Mouse (Mus musculus): ENCODE measurements around the gene Gna12. TPM values are rescaled to one million over a fixed set of nuclear protein-coding genes. Genes with fewer than 3 reads are reported as not detected.

Gene Gna12
- total and polyA plus RNA-seq, 3 experiments = 117 to 136 (median 118) TPM

- peak in 1 of 2 experiments; percentile 29 for DNase-seq
- peak overlapping the region; percentile 87 for H3K27ac ChIP-seq
- H3K36me3 ChIP-seq (ENCODE audit: control insufficient read depth, insufficient read depth, low read length) = peaks cover 40% of the 10 kb centered on the region
- TF ChIP-seq CTCF (IDR thresholded peaks at IDR 0.05) = no peak
- TF ChIP-seq POLR2A (IDR thresholded peaks at IDR 0.05; ENCODE audit: insufficient read depth, low read depth, low read length) = no peak
- 0 out of 2 replicates have a peak, but pooled peaks have one; percentile 21 for TF ChIP-seq EP300 (IDR thresholded peaks at IDR 0.05; ENCODE audit: insufficient read depth, low read depth, low read length)
- H3K4me1 ChIP-seq (ENCODE audit: control insufficient read depth, insufficient read depth, low read length) = peaks cover 28% of the 10 kb centered on the region
- 11% methylated on average over 1 of the region's 1 CpGs for WGBS
- H3K4me3 ChIP-seq = no peak overlapping the region
- H3K9ac ChIP-seq (ENCODE audit: low read depth, low read length) = 0 out of 2 replicates have a peak overlapping the region, but pooled peaks have one; percentile 2
- no peaks in the 10 kb centered on the region for H3K27me3 ChIP-seq (ENCODE audit: control insufficient read depth, insufficient read depth, low read length)
- peaks cover 14% of the 10 kb centered on the region for H3K79me2 ChIP-seq (replicated peaks; ENCODE audit: control insufficient read depth, insufficient read depth, low read length)
- intact Hi-C loops (cut with DNase I) = loop anchor here (5.0 to 10.0 kb wide), 3 partner anchors 34 to 182 kb away; partner anchors contain the start of gene Ttyh3
Measured at GRCm38 (mm10) chr5:140826796-140827195, 3.4 kb downstream of the Gna12 start.

DNA sequence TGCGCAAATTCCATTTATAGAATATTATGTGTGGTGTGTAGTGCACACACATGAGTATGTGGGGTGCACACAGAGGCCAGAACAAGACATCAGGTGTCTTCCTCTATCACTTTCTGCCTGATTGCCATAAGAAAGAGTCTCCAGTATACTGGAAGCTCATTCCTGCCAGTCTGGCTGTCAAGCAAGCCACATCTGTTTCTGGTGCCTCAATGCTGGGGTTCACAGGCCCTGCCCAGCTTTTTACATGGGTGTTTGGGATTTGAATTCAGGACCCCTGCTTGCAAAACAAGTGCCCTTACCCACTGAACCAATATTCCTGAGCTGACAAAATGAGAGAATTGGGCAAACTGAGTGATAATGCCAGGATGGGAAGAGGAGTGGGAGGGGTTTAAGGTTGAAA lies 4.1 kb downstream of the Gna12 start:
- no peak for DNase-seq
- H3K9ac ChIP-seq (ENCODE audit: low read depth, low read length) = no peak overlapping the region
- H3K4me3 ChIP-seq = no peak overlapping the region
- peaks cover 43% of the 10 kb centered on the region for H3K36me3 ChIP-seq (ENCODE audit: control insufficient read depth, insufficient read depth, low read length)
- no peak for TF ChIP-seq POLR2A (IDR thresholded peaks at IDR 0.05; ENCODE audit: insufficient read depth, low read depth, low read length)
- TF ChIP-seq CTCF (IDR thresholded peaks at IDR 0.05) = no peak
- TF ChIP-seq EP300 (IDR thresholded peaks at IDR 0.05; ENCODE audit: insufficient read depth, low read depth, low read length) = no peak
- H3K27me3 ChIP-seq (ENCODE audit: control insufficient read depth, insufficient read depth, low read length) = no peaks in the 10 kb centered on the region
- H3K4me1 ChIP-seq (ENCODE audit: control insufficient read depth, insufficient read depth, low read length) = peaks cover 30% of the 10 kb centered on the region
- no peak overlapping the region; the same call in 1 of the 2 replicates for H3K27ac ChIP-seq
- 97% methylated on average over 1 of the region's 1 CpGs for WGBS
- H3K79me2 ChIP-seq (replicated peaks; ENCODE audit: control insufficient read depth, insufficient read depth, low read length) = peaks cover 17% of the 10 kb centered on the region
- intact Hi-C loops (cut with DNase I) = loop anchor here (5.0 to 10.0 kb wide), 3 partner anchors 34 to 181 kb away; partner anchors contain the start of gene Ttyh3

DNA sequence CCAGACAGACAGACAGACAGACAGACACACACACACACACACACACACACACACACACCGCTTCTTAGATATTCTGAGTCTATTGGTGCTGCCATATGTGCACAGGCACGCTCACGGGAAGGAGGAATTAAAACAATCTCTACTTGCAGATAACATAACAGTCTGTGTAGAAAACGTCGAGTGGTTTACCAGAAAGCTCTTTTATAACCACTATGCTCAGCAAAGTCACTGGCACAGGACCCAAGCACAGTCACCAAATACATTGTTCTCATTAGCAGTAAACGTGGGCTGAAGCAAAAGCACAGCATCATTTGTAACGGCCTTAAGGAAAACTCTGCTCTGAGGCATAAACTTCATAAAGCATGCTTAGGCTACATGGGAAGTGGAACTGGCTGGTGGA lies 6.1 kb downstream of the Gna12 start:
- DNase-seq = no peak
- Histone ChIP-seq H3K27me3 (ENCODE audit: control insufficient read depth, insufficient read depth, low read length) (no peaks in the 10 kb centered on the region), H3K4me3 (no peak overlapping the region), H3K9ac (ENCODE audit: low read depth, low read length) (no peak overlapping the region), H3K36me3 (ENCODE audit: control insufficient read depth, insufficient read depth, low read length) (peaks cover 43% of the 10 kb centered on the region), H3K4me1 (ENCODE audit: control insufficient read depth, insufficient read depth, low read length) (peaks cover 31% of the 10 kb centered on the region), H3K79me2 (replicated peaks; ENCODE audit: control insufficient read depth, insufficient read depth, low read length) (peaks cover 16% of the 10 kb centered on the region), H3K27ac (no peak overlapping the region)
- TF ChIP-seq POLR2A (IDR thresholded peaks at IDR 0.05; ENCODE audit: insufficient read depth, low read depth, low read length) (no peak), EP300 (IDR thresholded peaks at IDR 0.05; ENCODE audit: insufficient read depth, low read depth, low read length) (no peak), CTCF (IDR thresholded peaks at IDR 0.05) (no peak)
- WGBS = 22% methylated on average over 7 of the region's 7 CpGs
- intact Hi-C loops (cut with DNase I) = loop anchor here (10.0 kb wide), 1 partner anchor 179 kb away; the partner anchor contains the start of gene Ttyh3

DNA sequence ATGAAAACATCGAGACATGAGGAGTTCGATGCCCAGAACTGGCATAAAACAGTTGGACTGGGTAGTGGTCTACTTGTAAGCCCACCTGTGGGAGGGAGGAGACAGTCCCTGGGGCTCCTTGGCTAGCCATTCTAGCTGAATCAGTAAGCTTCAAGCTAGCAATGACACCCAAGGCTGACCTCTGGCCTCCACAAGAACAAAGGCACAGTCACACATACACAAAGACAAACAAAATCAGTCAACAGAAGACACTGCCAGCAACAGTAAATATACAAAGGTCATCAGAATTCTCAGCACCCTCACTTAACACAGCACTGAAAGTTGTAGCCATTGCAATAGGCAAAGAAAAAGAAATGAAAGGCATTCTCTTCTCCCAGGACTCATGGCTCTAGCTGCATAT lies 6.8 kb downstream of the Gna12 start:
- Histone ChIP-seq H3K4me3 (no peak overlapping the region), H3K27ac (no peak overlapping the region), H3K36me3 (ENCODE audit: control insufficient read depth, insufficient read depth, low read length) (peaks cover 37% of the 10 kb centered on the region), H3K27me3 (ENCODE audit: control insufficient read depth, insufficient read depth, low read length) (no peaks in the 10 kb centered on the region), H3K4me1 (ENCODE audit: control insufficient read depth, insufficient read depth, low read length) (peaks cover 32% of the 10 kb centered on the region), H3K79me2 (replicated peaks; ENCODE audit: control insufficient read depth, insufficient read depth, low read length) (peaks cover 19% of the 10 kb centered on the region), H3K9ac (ENCODE audit: low read depth, low read length) (no peak overlapping the region)
- TF ChIP-seq CTCF (IDR thresholded peaks at IDR 0.05) = no peak
- TF ChIP-seq EP300 (IDR thresholded peaks at IDR 0.05; ENCODE audit: insufficient read depth, low read depth, low read length) = no peak
- no peak for TF ChIP-seq POLR2A (IDR thresholded peaks at IDR 0.05; ENCODE audit: insufficient read depth, low read depth, low read length)
- 85% methylated on average over 2 of the region's 2 CpGs for WGBS
- intact Hi-C loops (cut with DNase I) = loop anchor here (10.0 kb wide), 1 partner anchor 179 kb away; the partner anchor contains the start of gene Ttyh3
- DNase-seq = no peak

DNA sequence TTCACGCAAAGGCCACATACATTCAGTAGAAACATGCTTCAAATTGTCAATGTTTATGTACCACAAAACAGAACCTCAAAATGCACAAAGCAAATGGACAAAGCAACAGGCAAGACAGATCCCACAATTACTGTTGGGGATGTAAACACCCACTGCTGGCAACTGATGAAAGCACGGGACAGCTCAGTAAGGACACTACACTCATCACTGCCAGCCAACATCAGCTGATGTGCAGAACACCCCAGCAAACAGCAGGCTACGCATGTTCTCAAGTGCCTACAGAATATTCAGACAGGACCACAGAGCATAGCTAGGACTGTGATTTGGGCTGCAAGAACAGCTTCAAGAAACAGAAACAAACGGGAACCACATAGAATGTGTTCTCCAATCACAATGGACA lies 8.3 kb downstream of the Gna12 start:
- TF ChIP-seq EP300 (IDR thresholded peaks at IDR 0.05; ENCODE audit: insufficient read depth, low read depth, low read length) = 0 out of 2 replicates have a peak, but pooled peaks have one; percentile 15
- no peak for TF ChIP-seq POLR2A (IDR thresholded peaks at IDR 0.05; ENCODE audit: insufficient read depth, low read depth, low read length)
- no peak overlapping the region for H3K4me3 ChIP-seq
- intact Hi-C loops (cut with DNase I) = loop anchor here (10.0 kb wide), 1 partner anchor 177 kb away; the partner anchor contains the start of gene Ttyh3
- H3K4me1 ChIP-seq (ENCODE audit: control insufficient read depth, insufficient read depth, low read length) = peaks cover 33% of the 10 kb centered on the region
- WGBS = 55% methylated on average over 4 of the region's 4 CpGs
- DNase-seq = peak in 1 of 2 experiments; percentile 36
- H3K27ac ChIP-seq = peak overlapping the region; percentile 40
- peaks cover 23% of the 10 kb centered on the region for H3K36me3 ChIP-seq (ENCODE audit: control insufficient read depth, insufficient read depth, low read length)
- peaks cover 21% of the 10 kb centered on the region for H3K79me2 ChIP-seq (replicated peaks; ENCODE audit: control insufficient read depth, insufficient read depth, low read length)
- H3K27me3 ChIP-seq (ENCODE audit: control insufficient read depth, insufficient read depth, low read length) = no peaks in the 10 kb centered on the region
- no peak overlapping the region for H3K9ac ChIP-seq (ENCODE audit: low read depth, low read length)

DNA sequence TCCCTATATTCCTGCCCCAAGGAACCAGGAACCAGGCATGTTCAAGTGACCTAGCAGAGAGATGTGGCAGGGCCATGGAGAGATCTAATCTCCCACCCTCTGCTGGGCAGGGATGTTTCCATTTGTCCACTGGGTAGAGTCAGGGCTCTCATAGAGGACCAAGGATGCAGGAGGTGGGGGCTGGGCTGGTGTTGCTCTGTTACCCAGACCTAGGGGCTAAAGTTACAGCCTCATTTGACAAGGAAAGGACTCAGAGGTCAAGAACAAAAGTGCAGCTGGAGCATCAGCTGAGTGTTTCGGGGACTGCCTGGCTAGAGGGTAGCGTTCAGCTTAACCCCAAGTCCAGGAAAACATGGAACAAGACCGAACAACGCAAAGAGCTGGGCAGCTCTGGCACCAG lies 9.7 kb downstream of the Gna12 start:
- no peak overlapping the region for H3K9ac ChIP-seq (ENCODE audit: low read depth, low read length)
- DNase-seq = no peak
- intact Hi-C loops (cut with DNase I) = loop anchor here (10.0 kb wide), 1 partner anchor 176 kb away; the partner anchor contains the start of gene Ttyh3
- TF ChIP-seq EP300 (IDR thresholded peaks at IDR 0.05; ENCODE audit: insufficient read depth, low read depth, low read length) (no peak), CTCF (IDR thresholded peaks at IDR 0.05) (no peak), POLR2A (IDR thresholded peaks at IDR 0.05; ENCODE audit: insufficient read depth, low read depth, low read length) (no peak)
- no peaks in the 10 kb centered on the region for H3K27me3 ChIP-seq (ENCODE audit: control insufficient read depth, insufficient read depth, low read length)
- peaks cover 14% of the 10 kb centered on the region for H3K79me2 ChIP-seq (replicated peaks; ENCODE audit: control insufficient read depth, insufficient read depth, low read length)
- no peak overlapping the region for H3K27ac ChIP-seq
- peaks cover 22% of the 10 kb centered on the region for H3K36me3 ChIP-seq (ENCODE audit: control insufficient read depth, insufficient read depth, low read length)
- peaks cover 35% of the 10 kb centered on the region for H3K4me1 ChIP-seq (ENCODE audit: control insufficient read depth, insufficient read depth, low read length)
- H3K4me3 ChIP-seq = no peak overlapping the region
- WGBS = 89% methylated on average over 4 of the region's 4 CpGs

Data from heart, adult 2 months (tissue).